Mouse (Mus musculus) left cerebral cortex, postnatal 36 days (tissue): ENCODE data around the gene Pif1. TPM values are rescaled to one million over a fixed set of nuclear protein-coding genes. Genes with fewer than 3 reads are reported as not detected.
A peak's percentile ranks its signal among the peaks of the same experiment; 100 is the strongest.

Source experiments
- DNase-seq, 2 experiments: peaks; one replicate each; pipeline ENCODE4 v3.0.0; 2021 to 2022; ENCODE audit warnings: low spot score in 2 of 2, mixed read lengths in 1 of 2
- intact Hi-C: fragments of 180-260 bp; cut with DNase I; formaldehyde crosslinking; loops from one replicate; pipeline ENCODE4 v1.15.1; 2025
- total RNA-seq, 2 experiments: library from RNA; stranded (reverse); gene quantifications; 2 replicates each; pipeline ENCODE4 v1.2.3; 2021

Pif1 gene
- total RNA-seq, 2 experiments from 2014 or later, result 0.39 to 0.50 TPM

- no peak for DNase-seq
- intact Hi-C loops, result no loop called here
These were observed 30.0 kb upstream of the Pif1 start for GRCm38 (mm10) chr9:65556979-65557378.

- no peak for DNase-seq
- intact Hi-C loops, result no loop called here
These were observed 28.2 kb upstream of the Pif1 start for GRCm38 (mm10) chr9:65558806-65559205.

GRCm38 (mm10) chr9:65561016-65561415 is 25.9 kb upstream of the Pif1 start:
- intact Hi-C loops, result no loop called here
- no peak for DNase-seq

GRCm38 (mm10) chr9:65562081-65562506 is 24.9 kb upstream of the Pif1 start:
- DNase-seq, result peak; percentile 50 to 52
- intact Hi-C loops, result loop anchor here (2.0 kb wide), 1 partner anchor 15 kb away; no protein-coding TSS in a partner anchor

GRCm38 (mm10) chr9:65563073-65563472 is 23.9 kb upstream of the Pif1 start:
- DNase-seq, result no peak
- intact Hi-C loops, result loop anchor here (2.0 kb wide), 1 partner anchor 14 kb away; no protein-coding TSS in a partner anchor

- no peak for DNase-seq
- intact Hi-C loops, result no loop called here
These were observed 22.3 kb upstream of the Pif1 start for GRCm38 (mm10) chr9:65564698-65565097.

- no peak for DNase-seq
- intact Hi-C loops, result no loop called here
These were observed 18.2 kb upstream of the Pif1 start for GRCm38 (mm10) chr9:65568787-65569186.

DNA sequence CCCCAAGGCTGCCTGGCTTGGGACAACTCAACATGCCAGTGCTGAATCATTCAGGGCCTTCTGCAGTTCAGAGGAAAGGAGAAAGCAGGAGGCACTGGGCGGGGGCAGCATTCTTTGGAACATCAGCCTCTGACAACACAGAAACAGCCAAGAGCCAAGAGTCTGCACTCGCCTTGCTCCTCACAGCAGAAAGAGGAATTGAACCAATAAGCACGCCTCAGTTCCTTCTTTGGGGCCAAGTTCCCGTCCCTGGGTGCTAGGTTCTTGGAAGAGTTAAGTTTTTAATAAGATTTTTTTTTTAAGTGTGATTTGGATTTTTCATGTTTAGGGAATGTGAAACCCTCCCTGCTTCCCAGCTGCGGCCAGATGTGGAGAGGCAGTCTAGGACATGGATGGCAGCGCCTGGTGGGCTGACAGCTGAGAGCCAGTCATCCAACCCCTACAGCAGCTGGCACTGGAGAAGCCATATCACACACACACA is 17.4 kb upstream of the Pif1 start:
- intact Hi-C loops, result no loop called here
- DNase-seq, result no peak

DNA sequence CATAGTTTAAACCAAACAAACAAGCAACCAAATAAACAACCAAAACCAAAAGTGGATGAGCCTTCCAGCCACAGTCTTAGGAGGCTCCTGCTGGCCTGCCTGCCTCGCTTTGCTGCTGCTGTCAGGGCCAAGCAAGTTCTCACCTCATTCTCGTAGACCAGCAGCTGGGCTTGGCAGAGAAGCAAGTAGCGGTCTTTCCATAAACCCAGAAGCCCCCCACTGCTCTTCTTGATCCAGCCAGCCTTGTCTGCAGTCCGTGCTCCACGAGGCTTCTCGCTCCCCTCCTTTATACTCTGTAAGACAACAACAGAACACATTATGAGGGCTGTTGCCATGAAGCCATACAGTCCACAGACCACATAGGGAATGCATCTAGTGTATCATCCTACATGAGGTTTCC is 14.1 kb upstream of the Pif1 start:
- no peak for DNase-seq
- intact Hi-C loops, result no loop called here

DNA sequence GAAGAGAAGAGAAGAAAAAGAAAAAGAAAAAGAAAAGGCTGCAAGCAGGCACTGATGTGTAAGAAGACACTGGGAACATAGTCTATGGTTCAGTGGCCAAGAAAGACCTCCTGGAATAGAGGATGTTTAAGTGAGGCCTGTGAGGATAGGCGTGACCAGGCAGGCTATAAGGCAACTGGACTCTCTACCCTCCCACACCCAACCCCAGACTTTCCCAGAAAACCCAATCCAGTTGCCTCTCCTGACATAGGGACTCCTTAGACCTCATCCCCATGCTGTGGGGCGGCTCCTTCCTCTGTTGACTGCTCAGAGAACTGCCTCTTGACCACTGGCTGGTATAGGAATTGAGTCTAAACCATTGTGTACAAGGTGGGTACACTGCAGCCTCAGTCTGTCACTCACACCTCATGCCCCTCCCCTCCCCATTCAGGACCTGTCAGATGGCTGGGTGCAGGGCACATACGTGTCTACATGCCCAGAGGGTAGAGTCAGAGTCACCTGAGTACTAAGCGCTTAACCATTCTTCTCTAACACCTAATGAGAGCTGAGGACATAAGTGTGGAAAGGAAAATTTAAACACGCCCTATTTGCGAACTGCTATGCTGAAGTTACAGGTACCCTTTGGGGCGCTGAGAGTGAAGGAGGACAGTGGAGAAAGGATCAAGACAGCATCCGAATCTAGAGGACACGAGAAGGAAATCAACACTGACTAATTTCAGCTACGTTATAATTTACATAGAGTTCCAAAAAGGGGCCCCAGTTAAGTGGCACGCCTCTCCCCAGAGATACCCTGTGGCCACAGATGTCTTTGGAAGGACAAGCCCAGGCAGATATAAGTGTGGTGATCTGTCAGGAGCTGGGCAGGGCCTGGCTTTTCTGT is 12.2 kb upstream of the Pif1 start:
- intact Hi-C loops, result no loop called here
- no peak for DNase-seq

- no peak for DNase-seq
- intact Hi-C loops, result loop anchor here (2.0 kb wide), 1 partner anchor 13 kb away; no protein-coding TSS in a partner anchor
These were observed 11.4 kb upstream of the Pif1 start for GRCm38 (mm10) chr9:65575393-65576196.

DNA sequence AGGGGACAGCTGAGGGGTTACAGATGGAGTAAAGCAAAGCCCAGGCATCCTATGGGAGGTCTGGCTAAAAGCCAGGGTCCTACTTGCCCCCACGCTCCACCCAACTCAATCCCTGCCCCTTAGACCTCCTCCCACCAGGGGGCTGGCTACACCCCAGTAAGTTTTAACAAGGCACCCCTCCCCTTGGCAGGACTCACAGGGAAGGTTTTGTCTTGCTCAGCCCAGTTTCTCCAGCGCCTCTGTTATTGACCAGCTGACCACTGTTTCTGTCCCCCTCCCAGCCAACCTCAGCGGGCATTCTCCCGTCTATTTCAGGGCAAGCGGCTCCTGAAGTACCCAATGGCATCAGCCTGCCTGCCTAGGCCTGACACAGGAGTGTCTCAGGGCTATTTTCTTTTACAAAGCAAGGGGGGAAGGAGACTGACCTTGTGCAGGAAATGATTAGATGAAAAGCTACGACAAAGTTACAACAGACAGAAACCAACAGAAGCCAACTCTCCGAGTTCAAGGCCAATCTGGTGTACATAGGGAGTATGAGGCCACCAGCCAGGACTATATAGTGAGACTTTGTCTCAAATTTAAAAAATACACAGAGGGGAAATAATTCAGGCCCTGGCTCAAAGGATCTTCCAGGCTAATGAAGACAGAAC is 10.0 kb upstream of the Pif1 start:
- intact Hi-C loops, result loop anchor here (2.0 kb wide), 1 partner anchor 14 kb away; no protein-coding TSS in a partner anchor
- no peak for DNase-seq

DNA sequence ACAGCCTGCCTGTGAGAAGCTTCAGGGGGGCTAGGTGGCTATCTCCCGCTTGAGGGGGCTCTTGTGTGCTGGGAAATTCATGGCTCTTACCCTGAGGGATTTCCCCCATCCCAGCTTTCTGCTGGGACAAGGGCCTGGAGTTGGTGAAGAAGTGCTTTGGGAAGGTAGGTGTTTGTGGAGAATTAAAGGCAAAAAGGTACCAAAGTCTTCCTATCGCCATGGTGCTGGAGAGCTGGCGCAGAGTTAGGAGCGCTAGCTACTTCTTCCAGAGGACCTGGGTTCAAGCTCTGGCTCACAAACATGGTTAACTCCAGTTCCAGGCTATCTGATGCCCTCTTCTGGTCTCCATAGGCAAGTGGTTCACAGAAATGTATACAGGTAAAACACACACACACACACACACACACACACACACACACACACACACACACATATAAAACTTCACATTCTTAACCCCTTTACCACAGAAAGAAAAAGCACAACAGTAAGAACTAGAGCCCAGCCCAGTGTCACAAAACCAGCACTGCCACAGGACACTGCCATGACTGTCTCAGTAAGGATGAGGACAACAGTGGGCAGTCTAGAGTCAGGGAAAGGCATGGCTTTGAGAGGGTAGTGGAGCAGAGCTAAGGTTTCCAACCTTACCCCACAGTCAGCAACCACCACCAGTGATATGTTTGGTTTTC is 9.3 kb upstream of the Pif1 start:
- no peak for DNase-seq
- intact Hi-C loops, result loop anchor here (2.0 kb wide), 1 partner anchor 15 kb away; no protein-coding TSS in a partner anchor

GRCm38 (mm10) chr9:65578801-65579249 is 8.1 kb upstream of the Pif1 start:
- intact Hi-C loops, result no loop called here
- no peak for DNase-seq

- intact Hi-C loops, result loop anchor here (1.0 to 5.0 kb wide), 2 partner anchors 56 to 118 kb away; partner anchors contain the start of gene Spg21
- peak; percentile 76 to 80 for DNase-seq
These were observed 7.1 kb upstream of the Pif1 start, which contains the start of gene Plekho2 for GRCm38 (mm10) chr9:65579781-65580371. Gene Plekho2, minus strand, starts transcription at chr9:65580040.

DNA sequence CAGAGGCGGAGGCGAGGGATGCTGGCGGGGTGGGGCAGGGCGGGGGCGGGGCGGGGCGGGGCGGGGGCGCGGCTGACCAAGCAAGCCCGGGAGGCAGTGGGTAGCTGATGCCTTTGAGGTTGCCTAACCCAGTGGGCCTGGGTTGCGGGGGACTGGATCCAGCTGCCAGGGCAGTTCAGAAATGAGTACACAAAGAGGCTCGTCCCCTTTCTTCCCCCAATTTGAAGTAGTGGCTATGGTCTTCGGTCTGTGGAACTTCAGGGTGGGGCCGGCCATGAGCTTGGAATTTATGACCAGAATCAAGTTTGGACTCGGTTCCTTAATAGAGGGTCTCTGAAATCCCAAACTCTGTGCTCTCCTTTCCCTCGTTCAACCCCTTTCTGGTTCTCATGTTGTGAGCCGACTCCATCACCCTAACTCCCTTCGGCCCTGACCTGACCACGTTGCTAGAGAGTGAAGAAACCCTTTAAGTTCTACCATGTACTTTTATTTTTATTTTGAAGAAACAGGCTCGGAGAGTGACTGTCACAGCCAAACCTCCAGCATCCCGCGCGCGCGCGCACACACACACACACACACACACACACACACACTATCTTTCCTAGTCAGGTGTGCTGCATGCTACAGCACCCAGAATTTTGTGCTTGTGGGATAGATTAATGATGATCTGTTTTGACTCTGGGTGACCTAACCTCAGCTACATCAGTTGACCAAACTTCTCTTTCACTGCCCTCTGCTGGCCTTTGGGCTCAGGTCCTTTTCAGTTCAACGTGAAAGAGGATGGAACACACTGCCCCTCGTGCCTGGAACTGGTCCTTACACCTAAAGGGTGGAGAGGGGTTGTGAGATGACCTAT is 6.3 kb upstream of the Pif1 start:
- DNase-seq, result peak; percentile 59 to 68
- intact Hi-C loops, result loop anchor here (1.0 to 5.0 kb wide), 2 partner anchors 56 to 118 kb away; partner anchors contain the start of gene Spg21

GRCm38 (mm10) chr9:65583045-65583444 is 3.9 kb upstream of the Pif1 start:
- DNase-seq, result no peak
- intact Hi-C loops, result loop anchor here (5.0 kb wide), 1 partner anchor 121 kb away; the partner anchor contains the start of gene Spg21

- DNase-seq, result no peak
- intact Hi-C loops, result no loop called here
These were observed 261 bp downstream of the Pif1 start for GRCm38 (mm10) chr9:65587270-65587572.
